Mouse (Mus musculus) splenic B cell, adult 2 months (primary cell): ENCODE data around the gene Klhl8.
A peak's percentile ranks its signal among the peaks of the same experiment; 100 is the strongest.

Source experiments
- DNase-seq: peaks from one replicate; pipeline ENCODE4 v3.0.0-alpha.2; 2011; ENCODE audit warnings: low read depth, low spot score
- H3K27me3 ChIP-seq: 2 replicates; pipeline ENCODE4 v1.6.1; 2012; ENCODE audit warnings: mild to moderate bottlenecking, low read length, moderate library complexity, mixed read lengths; ENCODE audit not compliant: control insufficient read depth, poor library complexity, insufficient read depth, severe bottlenecking
- H3K36me3 ChIP-seq: 2 replicates; pipeline ENCODE4 v1.6.1; 2012; ENCODE audit warnings: mild to moderate bottlenecking, low read length, moderate library complexity, mixed read lengths; ENCODE audit not compliant: control insufficient read depth, poor library complexity, insufficient read depth, severe bottlenecking

Gene Klhl8

DNA sequence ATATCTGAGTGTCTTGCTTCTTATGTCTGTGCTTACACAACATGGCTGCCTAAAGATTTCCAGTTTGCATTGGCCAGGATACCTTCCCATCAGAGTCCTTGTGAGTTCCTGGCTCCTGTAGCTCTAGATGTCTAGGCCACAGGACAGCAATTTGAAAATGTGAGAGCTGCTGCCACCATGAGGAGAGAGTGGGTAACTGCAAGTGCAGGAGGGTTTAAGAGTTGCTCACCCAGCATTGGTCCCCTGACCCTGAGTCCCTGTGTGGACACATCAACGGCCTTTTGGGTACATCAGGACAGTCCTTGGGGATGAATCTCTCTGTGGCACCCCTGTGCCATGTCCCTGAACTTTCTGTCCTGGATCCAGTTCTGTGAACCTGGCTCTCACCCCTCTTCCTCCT is 93.3 kb downstream of the Klhl8 start:
- H3K27me3 ChIP-seq = no peaks in the 10 kb centered on the region
- peak; percentile 87 for DNase-seq
- H3K36me3 ChIP-seq = peaks cover 7% of the 10 kb centered on the region

DNA sequence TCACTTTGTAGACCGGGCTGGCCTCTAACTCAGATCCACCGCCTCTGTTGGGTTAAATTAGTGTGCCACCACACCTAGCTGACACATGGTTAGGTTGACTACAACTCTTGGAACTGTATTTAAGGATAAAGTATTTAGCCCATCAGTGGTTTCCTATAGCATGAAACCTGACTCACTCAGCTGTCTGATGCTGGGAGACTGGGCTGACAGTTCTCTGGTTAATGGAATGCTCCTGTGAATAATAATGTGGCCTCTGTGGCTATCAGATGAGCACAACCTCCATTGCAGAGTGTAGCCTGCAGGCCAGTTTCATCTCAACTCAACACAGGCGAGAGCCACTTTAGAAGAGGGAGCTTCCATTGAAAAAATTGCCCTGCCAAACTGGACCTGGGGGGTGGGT is 94.3 kb downstream of the Klhl8 start:
- DNase-seq = no peak
- peaks cover 7% of the 10 kb centered on the region for H3K36me3 ChIP-seq
- H3K27me3 ChIP-seq = no peaks in the 10 kb centered on the region

DNA sequence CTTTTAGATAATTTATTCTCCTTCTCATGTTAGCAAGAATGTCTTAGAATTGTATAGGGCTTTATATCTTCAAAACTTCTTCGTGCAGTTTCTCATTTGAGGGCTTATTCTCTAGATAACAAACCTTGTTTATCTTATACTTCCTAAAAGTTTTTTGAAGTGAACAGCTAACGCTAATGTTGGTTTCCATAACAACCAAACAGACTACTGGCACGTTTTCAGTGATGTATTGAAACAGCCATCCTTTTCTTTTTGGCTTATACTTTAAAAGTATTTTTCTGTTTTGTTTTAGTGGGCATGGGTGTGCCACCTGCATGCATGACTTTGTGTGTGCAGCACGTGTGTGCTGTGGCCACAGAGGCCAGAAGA is 95.8 kb downstream of the Klhl8 start:
- Histone ChIP-seq H3K27me3 (no peaks in the 10 kb centered on the region), H3K36me3 (peaks cover 12% of the 10 kb centered on the region)
- no peak for DNase-seq

DNA sequence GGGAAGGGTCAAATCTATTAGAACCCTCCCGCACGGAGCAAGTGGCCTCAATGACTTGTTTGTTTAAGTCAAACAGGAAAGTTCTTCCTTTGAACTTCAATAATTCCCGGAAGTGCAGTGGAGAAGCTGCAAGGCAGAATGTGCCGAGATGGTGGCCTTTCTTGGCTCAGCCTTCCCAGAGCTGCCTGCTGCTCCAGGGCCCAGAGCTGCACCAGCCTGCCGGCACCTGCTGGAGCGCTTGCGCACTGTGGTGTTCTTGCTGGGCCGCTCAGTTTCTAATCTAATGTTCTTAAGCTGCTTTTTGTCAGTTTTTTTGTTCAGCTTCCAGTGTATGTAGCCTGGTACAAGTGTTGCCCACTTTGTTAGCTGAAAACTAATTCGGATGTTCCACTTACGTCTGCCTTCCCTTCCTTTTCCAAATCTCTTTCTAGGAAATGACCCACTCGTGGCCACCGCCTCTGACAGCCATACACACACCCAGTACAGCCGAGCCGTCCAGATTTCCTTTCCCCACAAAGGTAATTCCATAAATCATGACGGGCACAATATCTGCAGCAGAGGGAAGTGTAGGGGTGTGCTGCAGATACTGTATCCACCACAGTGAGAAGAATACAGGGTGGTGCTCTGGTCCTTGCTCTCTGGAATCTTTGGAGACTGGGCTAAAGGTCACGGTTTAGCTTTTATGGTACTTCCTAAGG is 96.4 kb downstream of the Klhl8 start:
- no peak for DNase-seq
- H3K27me3 ChIP-seq = no peaks in the 10 kb centered on the region
- H3K36me3 ChIP-seq = peaks cover 10% of the 10 kb centered on the region

DNA sequence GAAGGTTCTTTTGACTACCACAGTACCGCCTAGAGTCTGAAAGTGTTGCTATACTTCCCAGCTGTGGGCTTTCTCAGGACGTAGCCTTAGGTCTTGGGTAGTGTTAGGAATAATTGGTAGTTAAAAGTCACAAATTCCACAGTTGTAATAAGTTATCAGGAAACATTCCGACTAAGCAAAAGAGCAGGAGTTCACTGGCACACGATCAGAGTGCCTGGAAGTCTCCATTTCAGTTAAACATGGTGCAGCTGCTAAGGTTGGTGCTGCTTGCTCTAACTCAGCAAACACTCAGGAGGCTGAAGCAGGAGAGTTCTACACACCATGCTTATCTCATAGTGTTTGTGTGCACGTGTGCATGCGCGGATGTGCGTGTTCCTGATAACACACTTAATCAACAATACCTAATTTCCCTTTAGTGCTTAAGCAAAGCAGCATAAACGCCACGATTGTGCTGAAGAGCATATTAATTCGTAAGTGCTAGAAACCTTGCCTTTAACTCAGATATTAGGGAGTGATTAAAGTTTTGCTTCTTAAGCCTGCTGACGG is 97.0 kb downstream of the Klhl8 start:
- Histone ChIP-seq H3K36me3 (peaks cover 10% of the 10 kb centered on the region), H3K27me3 (no peaks in the 10 kb centered on the region)
- DNase-seq = no peak

DNA sequence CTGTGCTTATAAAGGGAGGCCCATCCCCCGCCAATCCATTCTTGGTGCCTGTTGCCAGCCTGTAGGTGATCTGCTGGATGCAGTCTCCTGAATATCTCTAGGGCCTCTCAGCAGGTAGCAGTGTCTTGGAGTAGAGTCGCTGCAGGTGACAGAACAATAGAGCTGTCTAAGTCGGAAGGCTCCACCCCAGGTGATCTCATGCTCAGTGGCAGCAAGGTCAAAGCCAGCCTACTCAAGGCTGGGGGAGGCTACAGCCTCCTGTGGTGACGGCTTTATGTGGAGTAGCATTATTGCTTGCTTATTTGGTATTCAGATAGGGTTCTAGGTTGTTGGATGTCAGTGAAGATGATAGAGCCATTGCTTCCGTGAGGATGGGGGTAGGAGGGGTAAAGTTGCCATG is 97.8 kb downstream of the Klhl8 start:
- no peak for DNase-seq
- Histone ChIP-seq H3K36me3 (peaks cover 10% of the 10 kb centered on the region; the same call in 1 of the 2 replicates), H3K27me3 (no peaks in the 10 kb centered on the region)
